Mouse (Mus musculus): ENCODE results near the gene Sh2b2. TPM values are rescaled to one million over a fixed set of nuclear protein-coding genes. Genes with fewer than 3 reads are reported as not detected.

Sh2b2 gene
- polyA plus RNA-seq, 1 experiment: 2.7 TPM

- H3K27ac ChIP-seq (ENCODE audit: insufficient read depth, low read length): no peak overlapping the region
- no peaks in the 10 kb centered on the region for H3K36me3 ChIP-seq (ENCODE audit: control insufficient read depth, insufficient read depth, low read length, poor library complexity, severe bottlenecking)
- no peaks in the 10 kb centered on the region for H3K27me3 ChIP-seq (ENCODE audit: control insufficient read depth, insufficient read depth, low read length, poor library complexity, severe bottlenecking)
- H3K4me1 ChIP-seq (ENCODE audit: control insufficient read depth, insufficient read depth, low read length): no peaks in the 10 kb centered on the region
- TF ChIP-seq EP300 (IDR thresholded peaks at IDR 0.05; ENCODE audit: insufficient read depth, low read depth, low read length): no peak
- no peak for TF ChIP-seq POLR2A (IDR thresholded peaks at IDR 0.05; ENCODE audit: insufficient read depth, low read length)
- no peak for TF ChIP-seq CTCF (IDR thresholded peaks at IDR 0.05; ENCODE audit: low read depth, low read length)
- no peaks in the 10 kb centered on the region for H3K9me3 ChIP-seq (replicated peaks; ENCODE audit: control insufficient read depth, insufficient read depth, low read length, poor library complexity, severe bottlenecking)
- H3K4me3 ChIP-seq (ENCODE audit: low read depth, low read length): peak overlapping the region; percentile 80
- H3K9ac ChIP-seq (ENCODE audit: low read depth, poor library complexity, severe bottlenecking): peak overlapping the region; percentile 85
Measured at GRCm38 (mm10) chr5:136244762-136245540, 1.4 kb downstream of the Sh2b2 start.

GRCm38 (mm10) chr5:136243851-136244761 is 2.2 kb downstream of the Sh2b2 start:
- H3K27me3 ChIP-seq (ENCODE audit: control insufficient read depth, insufficient read depth, low read length, poor library complexity, severe bottlenecking): no peaks in the 10 kb centered on the region
- no peaks in the 10 kb centered on the region for H3K9me3 ChIP-seq (replicated peaks; ENCODE audit: control insufficient read depth, insufficient read depth, low read length, poor library complexity, severe bottlenecking)
- peak overlapping the region; percentile 80 for H3K4me3 ChIP-seq (ENCODE audit: low read depth, low read length)
- TF ChIP-seq EP300 (IDR thresholded peaks at IDR 0.05; ENCODE audit: insufficient read depth, low read depth, low read length): no peak
- no peak for TF ChIP-seq CTCF (IDR thresholded peaks at IDR 0.05; ENCODE audit: low read depth, low read length)
- no peak for TF ChIP-seq POLR2A (IDR thresholded peaks at IDR 0.05; ENCODE audit: insufficient read depth, low read length)
- H3K27ac ChIP-seq (ENCODE audit: insufficient read depth, low read length): no peak overlapping the region
- H3K4me1 ChIP-seq (ENCODE audit: control insufficient read depth, insufficient read depth, low read length): no peaks in the 10 kb centered on the region
- H3K36me3 ChIP-seq (ENCODE audit: control insufficient read depth, insufficient read depth, low read length, poor library complexity, severe bottlenecking): no peaks in the 10 kb centered on the region
- peak overlapping the region; percentile 85 for H3K9ac ChIP-seq (ENCODE audit: low read depth, poor library complexity, severe bottlenecking)

GRCm38 (mm10) chr5:136241161-136241560 is 5.2 kb downstream of the Sh2b2 start:
- Histone ChIP-seq H3K9ac (ENCODE audit: low read depth, poor library complexity, severe bottlenecking) (no peak overlapping the region), H3K4me1 (ENCODE audit: control insufficient read depth, insufficient read depth, low read length) (peaks cover 2% of the 10 kb centered on the region), H3K4me3 (ENCODE audit: low read depth, low read length) (no peak overlapping the region), H3K27me3 (ENCODE audit: control insufficient read depth, insufficient read depth, low read length, poor library complexity, severe bottlenecking) (no peaks in the 10 kb centered on the region), H3K27ac (ENCODE audit: insufficient read depth, low read length) (no peak overlapping the region), H3K36me3 (ENCODE audit: control insufficient read depth, insufficient read depth, low read length, poor library complexity, severe bottlenecking) (no peaks in the 10 kb centered on the region), H3K9me3 (replicated peaks; ENCODE audit: control insufficient read depth, insufficient read depth, low read length, poor library complexity, severe bottlenecking) (no peaks in the 10 kb centered on the region)
- TF ChIP-seq POLR2A (IDR thresholded peaks at IDR 0.05; ENCODE audit: insufficient read depth, low read length): no peak
- no peak for TF ChIP-seq EP300 (IDR thresholded peaks at IDR 0.05; ENCODE audit: insufficient read depth, low read depth, low read length)
- no peak for TF ChIP-seq CTCF (IDR thresholded peaks at IDR 0.05; ENCODE audit: low read depth, low read length)

GRCm38 (mm10) chr5:136240381-136240780 is 6.0 kb downstream of the Sh2b2 start:
- Histone ChIP-seq H3K9ac (ENCODE audit: low read depth, poor library complexity, severe bottlenecking) (no peak overlapping the region), H3K27me3 (ENCODE audit: control insufficient read depth, insufficient read depth, low read length, poor library complexity, severe bottlenecking) (no peaks in the 10 kb centered on the region), H3K36me3 (ENCODE audit: control insufficient read depth, insufficient read depth, low read length, poor library complexity, severe bottlenecking) (no peaks in the 10 kb centered on the region), H3K4me3 (ENCODE audit: low read depth, low read length) (no peak overlapping the region), H3K4me1 (ENCODE audit: control insufficient read depth, insufficient read depth, low read length) (peaks cover 2% of the 10 kb centered on the region), H3K9me3 (replicated peaks; ENCODE audit: control insufficient read depth, insufficient read depth, low read length, poor library complexity, severe bottlenecking) (no peaks in the 10 kb centered on the region), H3K27ac (ENCODE audit: insufficient read depth, low read length) (no peak overlapping the region)
- TF ChIP-seq POLR2A (IDR thresholded peaks at IDR 0.05; ENCODE audit: insufficient read depth, low read length): no peak
- no peak for TF ChIP-seq CTCF (IDR thresholded peaks at IDR 0.05; ENCODE audit: low read depth, low read length)
- TF ChIP-seq EP300 (IDR thresholded peaks at IDR 0.05; ENCODE audit: insufficient read depth, low read depth, low read length): no peak

DNA sequence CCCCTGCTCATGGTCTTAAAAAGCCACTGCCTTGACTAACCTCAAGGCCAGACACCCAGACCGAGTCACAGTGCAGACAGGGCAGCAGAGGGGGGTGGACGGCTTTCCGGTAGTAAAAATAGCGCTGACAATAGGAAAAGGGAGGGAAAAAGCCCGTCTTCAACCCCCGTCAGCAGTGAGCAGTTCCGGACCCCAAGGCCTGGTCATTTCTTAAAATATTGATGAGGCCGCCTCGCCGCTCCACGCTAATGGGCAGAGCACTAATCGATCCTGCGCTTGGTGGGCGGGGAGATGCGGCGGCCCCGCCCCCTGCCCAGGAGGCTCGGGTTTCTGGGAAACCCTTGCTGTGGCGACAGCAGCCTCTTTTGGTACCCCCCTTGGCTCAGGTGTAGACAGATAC is 8.7 kb downstream of the Sh2b2 start:
- peaks cover 2% of the 10 kb centered on the region for H3K4me1 ChIP-seq (ENCODE audit: control insufficient read depth, insufficient read depth, low read length)
- no peak overlapping the region; the same call in 1 of the 2 replicates for H3K9ac ChIP-seq (ENCODE audit: low read depth, poor library complexity, severe bottlenecking)

More for the DNA sequence above, 8.7 kb downstream of the Sh2b2 start:
- H3K27me3 ChIP-seq (ENCODE audit: control insufficient read depth, insufficient read depth, low read length, poor library complexity, severe bottlenecking): no peaks in the 10 kb centered on the region
- H3K27ac ChIP-seq (ENCODE audit: insufficient read depth, low read length): no peak overlapping the region
- H3K36me3 ChIP-seq (ENCODE audit: control insufficient read depth, insufficient read depth, low read length, poor library complexity, severe bottlenecking): no peaks in the 10 kb centered on the region
- peak overlapping the region; percentile 31; the same call in 1 of the 2 replicates for H3K4me3 ChIP-seq (ENCODE audit: low read depth, low read length)
- no peak for TF ChIP-seq EP300 (IDR thresholded peaks at IDR 0.05; ENCODE audit: insufficient read depth, low read depth, low read length)
- TF ChIP-seq CTCF (IDR thresholded peaks at IDR 0.05; ENCODE audit: low read depth, low read length): no peak
- TF ChIP-seq POLR2A (IDR thresholded peaks at IDR 0.05; ENCODE audit: insufficient read depth, low read length): no peak
- no peaks in the 10 kb centered on the region for H3K9me3 ChIP-seq (replicated peaks; ENCODE audit: control insufficient read depth, insufficient read depth, low read length, poor library complexity, severe bottlenecking)

All from ES-Bruce4 (cell line).